ENCODE assay signal across 10 mouse cellular contexts in genomic region chr15:42207187-42207846, GRCm38 (mm10).
DNase-seq lines count a peak whose midpoint lies in the region; ATAC-seq and TF ChIP-seq lines count a peak whose summit lies in the region.
"Had no signal": no experiment of that assay in that cellular context is flagged by ENCODE, and none has a peak within 500 bp of the region (broad histone marks: within the 10 kb centered on the region; RNA-seq: fewer than 3 reads in every experiment).

No protein-coding gene starts in this region.

- no peaks in the 10 kb centered on the region for H3K36me3 ChIP-seq in embryonic facial prominence, embryonic 11.5 days (replicated peaks; ENCODE audit: control insufficient read depth, insufficient read depth, low read depth, low read length)
- no peaks in the 10 kb centered on the region for H3K36me3 ChIP-seq in embryonic facial prominence, embryonic 10.5 days (replicated peaks)
- H3K36me3 ChIP-seq in lung, embryonic 14.5 days (ENCODE audit: insufficient read depth), result no peaks in the 10 kb centered on the region
- no peaks in the 10 kb centered on the region for H3K36me3 ChIP-seq in forebrain, postnatal 0 days (ENCODE audit: insufficient read depth)
- H3K36me3 ChIP-seq: liver, embryonic 15.5 days had no signal

- peak; percentile 72 for TF ChIP-seq CTCF in lung, embryonic 14.5 days (IDR thresholded peaks at IDR 0.05; ENCODE audit: low read depth)
- TF ChIP-seq CTCF in lung, adult 2 months (IDR thresholded peaks at IDR 0.05; ENCODE audit: insufficient read depth, low read length), result no peak
- peak; percentile 53 for TF ChIP-seq CTCF in forebrain, postnatal 0 days (IDR thresholded peaks at IDR 0.05; ENCODE audit: low read depth)

- no peak overlapping the region for H3K9ac ChIP-seq in embryonic facial prominence, embryonic 11.5 days (replicated peaks; ENCODE audit: low read length)
- no peak overlapping the region for H3K9ac ChIP-seq in lung, embryonic 14.5 days
- no peak overlapping the region for H3K9ac ChIP-seq in forebrain, postnatal 0 days
- H3K9ac ChIP-seq: liver, embryonic 15.5 days had no signal

- H3K4me3 ChIP-seq in embryonic facial prominence, embryonic 11.5 days (ENCODE audit: low read depth, low read length), result no peak overlapping the region
- no peak overlapping the region for H3K4me3 ChIP-seq in embryonic facial prominence, embryonic 10.5 days
- H3K4me3 ChIP-seq in lung, embryonic 14.5 days (ENCODE audit: low read depth, low read length), result no peak overlapping the region
- H3K4me3 ChIP-seq in lung, adult 2 months (replicated peaks; ENCODE audit: extremely low read depth, low read depth, low read length), result no peak overlapping the region
- H3K4me3 ChIP-seq in forebrain, postnatal 0 days (ENCODE audit: low read depth, low read length), result no peak overlapping the region
- H3K4me3 ChIP-seq: liver, embryonic 15.5 days had no signal

- no peaks in the 10 kb centered on the region for H3K9me3 ChIP-seq in embryonic facial prominence, embryonic 11.5 days (replicated peaks; ENCODE audit: control insufficient read depth, low read length)
- H3K9me3 ChIP-seq in embryonic facial prominence, embryonic 10.5 days, result no peaks in the 10 kb centered on the region
- no peaks in the 10 kb centered on the region for H3K9me3 ChIP-seq in lung, embryonic 14.5 days (ENCODE audit: low read depth, low read length)
- no peaks in the 10 kb centered on the region for H3K9me3 ChIP-seq in forebrain, postnatal 0 days (ENCODE audit: low read length)
- H3K9me3 ChIP-seq: liver, embryonic 15.5 days had no signal

- H3K27ac ChIP-seq in embryonic facial prominence, embryonic 11.5 days (replicated peaks; ENCODE audit: low read depth, low read length), result no peak overlapping the region
- no peak overlapping the region for H3K27ac ChIP-seq in embryonic facial prominence, embryonic 10.5 days (replicated peaks)
- no peak overlapping the region for H3K27ac ChIP-seq in lung, embryonic 14.5 days (ENCODE audit: low read depth)
- no peak overlapping the region for H3K27ac ChIP-seq in forebrain, postnatal 0 days (ENCODE audit: low read depth, low read length)
- H3K27ac ChIP-seq: liver, embryonic 15.5 days had no signal

- TF ChIP-seq POLR2A in lung, adult 2 months (IDR thresholded peaks at IDR 0.05; ENCODE audit: borderline replicate concordance, extremely low read depth, low read depth, low read length), result no peak

- no peaks in the 10 kb centered on the region for H3K4me1 ChIP-seq in embryonic facial prominence, embryonic 11.5 days (ENCODE audit: control insufficient read depth, insufficient read depth, low read length)
- H3K4me1 ChIP-seq in embryonic facial prominence, embryonic 10.5 days, result no peaks in the 10 kb centered on the region
- no peaks in the 10 kb centered on the region for H3K4me1 ChIP-seq in lung, embryonic 14.5 days (ENCODE audit: insufficient read depth)
- no peaks in the 10 kb centered on the region for H3K4me1 ChIP-seq in lung, adult 2 months (ENCODE audit: control insufficient read depth, insufficient read depth, low read length)
- no peaks in the 10 kb centered on the region for H3K4me1 ChIP-seq in forebrain, postnatal 0 days (ENCODE audit: insufficient read depth)
- H3K4me1 ChIP-seq: liver, embryonic 15.5 days had no signal

- WGBS in embryonic facial prominence, embryonic 11.5 days, result 56% methylated on average over 5 of the region's 5 CpGs
- WGBS in embryonic facial prominence, embryonic 10.5 days, result 64% methylated on average over 5 of the region's 5 CpGs
- WGBS in lung, embryonic 14.5 days, result 24% methylated on average over 5 of the region's 5 CpGs
- 35% methylated on average over 5 of the region's 5 CpGs for WGBS in lung, adult 2 months
- WGBS in forebrain, postnatal 0 days, result 17% methylated on average over 5 of the region's 5 CpGs

- DNase-seq in embryonic facial prominence, embryonic 11.5 days (ENCODE audit: low spot score), result peak; percentile 37
- DNase-seq in embryonic facial prominence, embryonic 10.5 days (ENCODE audit: low spot score), result no peak
- DNase-seq in lung, embryonic 14.5 days, result peak; percentile 84
- DNase-seq in lung, adult 2 months, result no peak
- DNase-seq in forebrain, postnatal 0 days, result peak; percentile 34
- no peak for DNase-seq in thymus, postnatal 0 days (ENCODE audit: low spot score)
- DNase-seq in adrenal gland, adult 18-20 months (ENCODE audit: low spot score in 2 of 2), result no peak

- H3K4me2 ChIP-seq in embryonic facial prominence, embryonic 11.5 days (ENCODE audit: low read depth, low read length), result no peak overlapping the region
- H3K4me2 ChIP-seq in lung, embryonic 14.5 days, result no peak overlapping the region
- H3K4me2 ChIP-seq in forebrain, postnatal 0 days (ENCODE audit: low read depth), result no peak overlapping the region
- H3K4me2 ChIP-seq: liver, embryonic 15.5 days had no signal

- H3K27me3 ChIP-seq in embryonic facial prominence, embryonic 11.5 days (ENCODE audit: control insufficient read depth, insufficient read depth, low read length), result no peaks in the 10 kb centered on the region
- H3K27me3 ChIP-seq in embryonic facial prominence, embryonic 10.5 days (replicated peaks; ENCODE audit: low read depth, poor library complexity, severe bottlenecking), result no peaks in the 10 kb centered on the region
- H3K27me3 ChIP-seq in lung, embryonic 14.5 days (ENCODE audit: insufficient read depth, low read length), result no peaks in the 10 kb centered on the region
- no peaks in the 10 kb centered on the region for H3K27me3 ChIP-seq in forebrain, postnatal 0 days (ENCODE audit: insufficient read depth, low read length)
- H3K27me3 ChIP-seq: CH12.LX; liver, embryonic 15.5 days had no signal

- no peak for ATAC-seq in embryonic facial prominence, embryonic 11.5 days (replicated peaks; ENCODE audit: insufficient number of reproducible peaks, low FRiP score, low TSS enrichment, low read depth)
- peak; percentile 75; the same call in 1 of the 2 replicates for ATAC-seq in lung, embryonic 14.5 days (ENCODE audit: insufficient read depth)
- no peak for ATAC-seq in forebrain, postnatal 0 days
- ATAC-seq in megakaryocyte progenitor cell, adult 5-6 weeks (replicated peaks; ENCODE audit: poor library complexity), result peak; percentile 98

Comparison
In these comparisons a context has a peak if more than half of its experiments do, and no peak if none do; other contexts are left out.
1. DNase-seq: peak in embryonic facial prominence, embryonic 11.5 days (single experiment), lung, embryonic 14.5 days (single experiment) and forebrain, postnatal 0 days (single experiment); none in embryonic facial prominence, embryonic 10.5 days (single experiment), lung, adult 2 months (single experiment), thymus, postnatal 0 days (single experiment) and adrenal gland, adult 18-20 months (0 of 2).
2. ATAC-seq: peak in lung, embryonic 14.5 days (single experiment) and megakaryocyte progenitor cell, adult 5-6 weeks (single experiment); none in embryonic facial prominence, embryonic 11.5 days (single experiment) and forebrain, postnatal 0 days (single experiment).